Mouse (Mus musculus): ENCODE measurements around the gene Copz1.

Copz1 gene

GRCm38 (mm10) chr15:103323455-103324247 lies 51.1 kb downstream of the Copz1 start:
- Histone ChIP-seq H3K4me1 (replicated peaks; ENCODE audit: low read depth, low read length) (peaks cover 51% of the 10 kb centered on the region), H3K4me3 (replicated peaks; ENCODE audit: low read length) (peak overlapping the region; percentile 78), H3K27me3 (ENCODE audit: insufficient read depth, low read length) (peaks cover 10% of the 10 kb centered on the region), H3K36me3 (ENCODE audit: insufficient read depth, low read length) (peaks cover 16% of the 10 kb centered on the region), H3K9me3 (ENCODE audit: low read length) (no peaks in the 10 kb centered on the region)
- TF ChIP-seq CTCF (conservative IDR thresholded peaks at IDR 0.05; ENCODE audit: low read length), result peak; percentile 98
- TF ChIP-seq POU5F1 (IDR thresholded peaks at IDR 0.05; ENCODE audit: borderline replicate concordance, low read length), result no peak

- no peaks in the 10 kb centered on the region for H3K9me3 ChIP-seq (ENCODE audit: low read length)
- TF ChIP-seq CTCF (conservative IDR thresholded peaks at IDR 0.05; ENCODE audit: low read length) (no peak), NANOG (IDR thresholded peaks at IDR 0.05; ENCODE audit: borderline replicate concordance, low read length) (no peak), POU5F1 (IDR thresholded peaks at IDR 0.05; ENCODE audit: borderline replicate concordance, low read length) (no peak)
- peaks cover 9% of the 10 kb centered on the region; the same call in 1 of the 2 replicates for H3K27me3 ChIP-seq (ENCODE audit: insufficient read depth, low read length)
Measured at GRCm38 (mm10) chr15:103333081-103333615, 60.6 kb downstream of the Copz1 start.

GRCm38 (mm10) chr15:103333738-103334137 lies 61.2 kb downstream of the Copz1 start:
- Histone ChIP-seq H3K4me3 (replicated peaks; ENCODE audit: low read length) (peak overlapping the region; percentile 27; the same call in 1 of the 2 replicates), H3K27me3 (ENCODE audit: insufficient read depth, low read length) (peaks cover 12% of the 10 kb centered on the region)
- no peak for TF ChIP-seq POU5F1 (IDR thresholded peaks at IDR 0.05; ENCODE audit: borderline replicate concordance, low read length)
- TF ChIP-seq CTCF (conservative IDR thresholded peaks at IDR 0.05; ENCODE audit: low read length), result no peak
- no peak for TF ChIP-seq NANOG (IDR thresholded peaks at IDR 0.05; ENCODE audit: borderline replicate concordance, low read length)

More at GRCm38 (mm10) chr15:103333081-103333615, 60.6 kb downstream of the Copz1 start:
- Histone ChIP-seq H3K4me3 (replicated peaks; ENCODE audit: low read length) (peak overlapping the region; percentile 27), H3K36me3 (ENCODE audit: insufficient read depth, low read length) (0 out of 2 replicates have a peak, but pooled peaks cover 4% of the 10 kb centered on the region), H3K4me1 (replicated peaks; ENCODE audit: low read depth, low read length) (peaks cover 68% of the 10 kb centered on the region)

GRCm38 (mm10) chr15:103334194-103334593 lies 61.7 kb downstream of the Copz1 start:
- Histone ChIP-seq H3K4me3 (replicated peaks; ENCODE audit: low read length) (0 out of 2 replicates have a peak overlapping the region, but pooled peaks have one; percentile 6), H3K4me1 (replicated peaks; ENCODE audit: low read depth, low read length) (peaks cover 78% of the 10 kb centered on the region), H3K36me3 (ENCODE audit: insufficient read depth, low read length) (0 out of 2 replicates have a peak, but pooled peaks cover 4% of the 10 kb centered on the region), H3K9me3 (ENCODE audit: low read length) (no peaks in the 10 kb centered on the region), H3K27me3 (ENCODE audit: insufficient read depth, low read length) (peaks cover 17% of the 10 kb centered on the region)
- no peak for TF ChIP-seq NANOG (IDR thresholded peaks at IDR 0.05; ENCODE audit: borderline replicate concordance, low read length)
- no peak for TF ChIP-seq CTCF (conservative IDR thresholded peaks at IDR 0.05; ENCODE audit: low read length)
- no peak for TF ChIP-seq POU5F1 (IDR thresholded peaks at IDR 0.05; ENCODE audit: borderline replicate concordance, low read length)

More at GRCm38 (mm10) chr15:103333738-103334137, 61.2 kb downstream of the Copz1 start:
- Histone ChIP-seq H3K4me1 (replicated peaks; ENCODE audit: low read depth, low read length) (peaks cover 74% of the 10 kb centered on the region), H3K36me3 (ENCODE audit: insufficient read depth, low read length) (0 out of 2 replicates have a peak, but pooled peaks cover 4% of the 10 kb centered on the region), H3K9me3 (ENCODE audit: low read length) (no peaks in the 10 kb centered on the region)

GRCm38 (mm10) chr15:103335040-103335439 lies 62.5 kb downstream of the Copz1 start:
- Histone ChIP-seq H3K27me3 (ENCODE audit: insufficient read depth, low read length) (peaks cover 20% of the 10 kb centered on the region), H3K4me3 (replicated peaks; ENCODE audit: low read length) (no peak overlapping the region), H3K36me3 (ENCODE audit: insufficient read depth, low read length) (0 out of 2 replicates have a peak, but pooled peaks cover 4% of the 10 kb centered on the region), H3K4me1 (replicated peaks; ENCODE audit: low read depth, low read length) (peaks cover 84% of the 10 kb centered on the region), H3K9me3 (ENCODE audit: low read length) (no peaks in the 10 kb centered on the region)
- TF ChIP-seq POU5F1 (IDR thresholded peaks at IDR 0.05; ENCODE audit: borderline replicate concordance, low read length) (no peak), NANOG (IDR thresholded peaks at IDR 0.05; ENCODE audit: borderline replicate concordance, low read length) (no peak), CTCF (conservative IDR thresholded peaks at IDR 0.05; ENCODE audit: low read length) (no peak)

- Histone ChIP-seq H3K36me3 (ENCODE audit: insufficient read depth, low read length) (0 out of 2 replicates have a peak, but pooled peaks cover 4% of the 10 kb centered on the region), H3K27me3 (ENCODE audit: insufficient read depth, low read length) (peaks cover 24% of the 10 kb centered on the region), H3K4me3 (replicated peaks; ENCODE audit: low read length) (0 out of 2 replicates have a peak overlapping the region, but pooled peaks have one; percentile 41), H3K4me1 (replicated peaks; ENCODE audit: low read depth, low read length) (peaks cover 90% of the 10 kb centered on the region), H3K9me3 (ENCODE audit: low read length) (no peaks in the 10 kb centered on the region)
- TF ChIP-seq NANOG (IDR thresholded peaks at IDR 0.05; ENCODE audit: borderline replicate concordance, low read length) (no peak), CTCF (conservative IDR thresholded peaks at IDR 0.05; ENCODE audit: low read length) (no peak), POU5F1 (IDR thresholded peaks at IDR 0.05; ENCODE audit: borderline replicate concordance, low read length) (no peak)
Measured at GRCm38 (mm10) chr15:103335488-103336235, 63.1 kb downstream of the Copz1 start.

GRCm38 (mm10) chr15:103336996-103337667 lies 64.6 kb downstream of the Copz1 start:
- Histone ChIP-seq H3K4me3 (replicated peaks; ENCODE audit: low read length) (peak overlapping the region; percentile 87), H3K9me3 (ENCODE audit: low read length) (no peaks in the 10 kb centered on the region), H3K4me1 (replicated peaks; ENCODE audit: low read depth, low read length) (peaks cover 97% of the 10 kb centered on the region), H3K27me3 (ENCODE audit: insufficient read depth, low read length) (peaks cover 31% of the 10 kb centered on the region), H3K36me3 (ENCODE audit: insufficient read depth, low read length) (no peaks in the 10 kb centered on the region)
- TF ChIP-seq CTCF (conservative IDR thresholded peaks at IDR 0.05; ENCODE audit: low read length), result no peak
- TF ChIP-seq NANOG (IDR thresholded peaks at IDR 0.05; ENCODE audit: borderline replicate concordance, low read length), result no peak
- no peak for TF ChIP-seq POU5F1 (IDR thresholded peaks at IDR 0.05; ENCODE audit: borderline replicate concordance, low read length)

Data from E14TG2a.4 (cell line).